Mouse (Mus musculus) intestine, postnatal 0 days (tissue): ENCODE data around the gene Als2cl. TPM values are rescaled to one million over a fixed set of nuclear protein-coding genes. Genes with fewer than 3 reads are reported as not detected.

Experiments used
- ATAC-seq: fragments of 200-750 bp; cut with Nextera tagmentation; 2 replicates; pipeline ENCODE4 v1.8.0; 2017; ENCODE audit warnings: mild to moderate bottlenecking, moderate TSS enrichment, moderate library complexity
- H3K27ac ChIP-seq: fragments of 300-500 bp; sonication (generic); 2 replicates; pipeline ENCODE4 v1.5.1; 2014; ENCODE audit warnings: mild to moderate bottlenecking, low read depth, low read length, moderate library complexity
- H3K27me3 ChIP-seq: fragments of 300-500 bp; sonication (generic); replicated peaks from 2 replicates; pipeline ENCODE4 v1.6.1; 2014; ENCODE audit warnings: low read length, mixed read lengths; ENCODE audit not compliant: control insufficient read depth, insufficient read depth
- H3K36me3 ChIP-seq: fragments of 300-500 bp; sonication (generic); 2 replicates; pipeline ENCODE4 v1.6.1; 2014; ENCODE audit warnings: mild to moderate bottlenecking, moderate library complexity; ENCODE audit not compliant: control insufficient read depth, insufficient read depth
- H3K4me1 ChIP-seq: fragments of 300-500 bp; sonication (generic); replicated peaks from 2 replicates; pipeline ENCODE4 v1.6.1; 2014; ENCODE audit warnings: antibody characterized with exemption, low read length, mixed read lengths; ENCODE audit not compliant: control insufficient read depth, insufficient read depth
- H3K4me2 ChIP-seq: fragments of 300-500 bp; sonication (generic); replicated peaks from 2 replicates; pipeline ENCODE4 v1.6.1; 2014; ENCODE audit warnings: low read depth, mild to moderate bottlenecking, moderate library complexity
- H3K4me3 ChIP-seq: fragments of 300-500 bp; sonication (generic); 2 replicates; pipeline ENCODE4 v1.5.1; 2014; ENCODE audit warnings: low read depth, low read length
- H3K9ac ChIP-seq: fragments of 300-500 bp; sonication (generic); 2 replicates; pipeline ENCODE4 v1.6.1; 2014; ENCODE audit warnings: mild to moderate bottlenecking, low read depth, low read length
- H3K9me3 ChIP-seq: fragments of 300-500 bp; sonication (generic); 2 replicates; pipeline ENCODE4 v1.6.1; 2016; ENCODE audit warnings: mixed run types; ENCODE audit not compliant: control insufficient read depth
- CTCF ChIP-seq: sonication (generic); IDR thresholded peaks from 2 replicates; pipeline ENCODE4 v1.5.1; 2016; ENCODE audit warnings: low read depth, mild to moderate bottlenecking, control low read depth, antibody characterized with exemption, moderate library complexity
- WGBS: fragments of 180-500 bp; shearing (Covaris S2); extraction: QIAGEN DNeasy Blood & Tissue Kit; methylation state at CpG from one replicate; pipeline ENCODE4 v1.1.7; 2014; 5-methylcytosine and 5-hydroxymethylcytosine counted together
- microRNA-seq: library from miRNA; unstranded; fragments of <30 nt; microRNA quantifications from one replicate; pipeline ENCODE4, GENCODE M21; 2016
- polyA plus RNA-seq: library from polyadenylated mRNA; unstranded; fragments of >200 nt; fragmentation: Nextera tagmentation; extraction: Ambion mirVana; gene quantifications from 2 replicates; pipeline ENCODE4 v1.2.1, GENCODE M21; 2015

Als2cl gene
- polyA plus RNA-seq, 1 experiment from 2014 or later, result 7.6 TPM

GRCm38 (mm10) chr9:110948813-110949310 is 69.2 kb downstream of the Als2cl start:
- TF ChIP-seq CTCF, result no peak
- Histone ChIP-seq H3K4me1 (no peaks in the 10 kb centered on the region), H3K27ac (no peak overlapping the region), H3K4me2 (no peak overlapping the region), H3K4me3 (no peak overlapping the region), H3K9ac (no peak overlapping the region), H3K9me3 (no peaks in the 10 kb centered on the region), H3K36me3 (no peaks in the 10 kb centered on the region), H3K27me3 (peaks cover 8% of the 10 kb centered on the region)
- 62% methylated on average over 8 of the region's 8 CpGs for WGBS
- ATAC-seq, result no peak

- Histone ChIP-seq H3K4me3 (no peak overlapping the region), H3K36me3 (no peaks in the 10 kb centered on the region), H3K4me2 (no peak overlapping the region), H3K27me3 (peaks cover 8% of the 10 kb centered on the region), H3K4me1 (no peaks in the 10 kb centered on the region), H3K9ac (no peak overlapping the region), H3K9me3 (no peaks in the 10 kb centered on the region), H3K27ac (no peak overlapping the region)
- ATAC-seq, result no peak
- 91% methylated on average over 3 of the region's 3 CpGs for WGBS
- TF ChIP-seq CTCF, result no peak
Measured at GRCm38 (mm10) chr9:110950109-110950508, 70.4 kb downstream of the Als2cl start.

Small RNAs within 50 kb of the gene (microRNA-seq; reads per million reads assigned to microRNA genes)
- gene Gm24269, result not detected

Other genes starting within 250 kb of the Als2cl start
- gene Nbeal2, start 225.7 kb upstream of the Als2cl start, polyA plus RNA-seq, result 1.0 and 1.3 TPM in 2 replicates
- 122 and 124 TPM in 2 replicates for gene Ccdc12, start 223.4 kb upstream of the Als2cl start, polyA plus RNA-seq
- gene Myl3, start 138.0 kb upstream of the Als2cl start, polyA plus RNA-seq, result 0.16 TPM in 1 of 2 replicates, not detected in the other
- gene Pth1r, start 132.7 kb upstream of the Als2cl start, polyA plus RNA-seq, result 8.9 and 9.1 TPM in 2 replicates
- gene Prss42, start 81.7 kb upstream of the Als2cl start, polyA plus RNA-seq, result not detected in 2 replicates
- gene Prss44, start 65.9 kb upstream of the Als2cl start, polyA plus RNA-seq, result not detected in 2 replicates
- not detected in 2 replicates for gene Prss43, start 53.2 kb upstream of the Als2cl start, polyA plus RNA-seq
- not detected in 2 replicates for gene Prss45, start 45.3 kb upstream of the Als2cl start, polyA plus RNA-seq
- gene Prss46, start 35.4 kb upstream of the Als2cl start, polyA plus RNA-seq, result not detected in 2 replicates
- gene Prss50, start 21.9 kb upstream of the Als2cl start, polyA plus RNA-seq, result 0.31 and 0.35 TPM in 2 replicates
- gene Tmie, start 243 bp downstream of the Als2cl start, polyA plus RNA-seq, result 10.0 and 11.2 TPM in 2 replicates
- not detected in 2 replicates for gene Fam240a, start 37.0 kb downstream of the Als2cl start, polyA plus RNA-seq
- 0.08 TPM in 1 of 2 replicates, not detected in the other for gene Tdgf1, start 66.3 kb downstream of the Als2cl start, polyA plus RNA-seq
- gene Lrrc2, start 71.7 kb downstream of the Als2cl start, polyA plus RNA-seq, result 0.23 and 0.46 TPM in 2 replicates
- gene Rtp3, start 110.7 kb downstream of the Als2cl start, polyA plus RNA-seq, result 0.10 and 0.17 TPM in 2 replicates
- gene Ltf, start 139.4 kb downstream of the Als2cl start, polyA plus RNA-seq, result 8.3 and 14.1 TPM in 2 replicates
- gene Ccrl2, start 177.6 kb downstream of the Als2cl start, polyA plus RNA-seq, result 2.7 and 3.8 TPM in 2 replicates
- gene Lrrfip2, start 237.7 kb downstream of the Als2cl start, polyA plus RNA-seq, result 45.1 and 46.1 TPM in 2 replicates